Mouse (Mus musculus) CH12.LX (cell line): ENCODE data around the gene Hebp1.
A peak's percentile ranks its signal among the peaks of the same experiment; 100 is the strongest.

Experiments used
- BHLHE40 ChIP-seq: IDR thresholded peaks from 2 replicates; pipeline ENCODE4 v1.6.1; 2011; ENCODE audit warnings: mild to moderate bottlenecking, low read depth, low read length, improper control_type of control experiment
- CTCF ChIP-seq, 2 experiments: IDR thresholded peaks in 1 of 2; conservative IDR thresholded peaks in 1 of 2; 2 replicates each; pipeline ENCODE4 v1.5.1; 2011 to 2012; ENCODE audit warnings: low read depth in 2 of 2, low read length in 2 of 2, improper control_type of control experiment in 1 of 2, inconsistent platforms in 1 of 2, mild to moderate bottlenecking in 1 of 2, moderate library complexity in 1 of 2
- E2F4 ChIP-seq: IDR thresholded peaks from 2 replicates; pipeline ENCODE4 v1.6.1; 2011; ENCODE audit warnings: low read depth, low read length, improper control_type of control experiment; ENCODE audit not compliant: insufficient replicate concordance
- EP300 ChIP-seq: IDR thresholded peaks from 2 replicates; pipeline ENCODE4 v1.6.1; 2011; ENCODE audit warnings: low read length, improper control_type of control experiment
- GABPA ChIP-seq: IDR thresholded peaks from 2 replicates; pipeline ENCODE4 v1.6.1; 2012; ENCODE audit warnings: low read depth, low read length, improper control_type of control experiment, inconsistent platforms; ENCODE audit not compliant: insufficient replicate concordance
- HCFC1 ChIP-seq: IDR thresholded peaks from 2 replicates; pipeline ENCODE4 v1.6.1; 2012; ENCODE audit warnings: low read depth, mild to moderate bottlenecking, inconsistent platforms, low read length, improper control_type of control experiment
- IRF4 ChIP-seq: IDR thresholded peaks from 2 replicates; pipeline ENCODE4 v1.6.1; 2014; ENCODE audit warnings: low read depth, mild to moderate bottlenecking, inconsistent platforms, low read length, improper control_type of control experiment
- NELFE ChIP-seq: IDR thresholded peaks from 2 replicates; pipeline ENCODE4 v1.6.1; 2011; ENCODE audit warnings: low read depth, low read length, improper control_type of control experiment
- POLR2A ChIP-seq: IDR thresholded peaks from 2 replicates; pipeline ENCODE4 v1.6.1; 2011; ENCODE audit warnings: low read depth, mild to moderate bottlenecking, improper control_type of control experiment, low read length
- POLR2AphosphoS2 ChIP-seq: IDR thresholded peaks from 2 replicates; pipeline ENCODE4 v1.6.1; 2011; ENCODE audit warnings: low read depth, low read length, improper control_type of control experiment
- TCF12 ChIP-seq: IDR thresholded peaks from 2 replicates; pipeline ENCODE4 v1.6.1; 2014; ENCODE audit warnings: low read depth, mild to moderate bottlenecking, inconsistent platforms, low read length, improper control_type of control experiment

GRCm38 (mm10) chr6:135144516-135144915 is 53.3 kb downstream of the Hebp1 start:
- TF ChIP-seq POLR2A: no peak
- peak; percentile 52 to 89; a peak in 3 of 4 replicates for TF ChIP-seq CTCF (conservative IDR thresholded peaks at IDR 0.05 in 1 of 2, IDR thresholded peaks at IDR 0.05 in 1 of 2; ENCODE audit: low read depth in 2 of 2, low read length in 2 of 2)
- no peak for TF ChIP-seq IRF4
- no peak for TF ChIP-seq BHLHE40
- no peak for TF ChIP-seq GABPA
- TF ChIP-seq TCF12: no peak
- TF ChIP-seq EP300: no peak
- TF ChIP-seq NELFE: no peak; the same call in 1 of the 2 replicates
- TF ChIP-seq POLR2AphosphoS2: no peak
- TF ChIP-seq HCFC1: no peak
- TF ChIP-seq E2F4: no peak
